Mouse (Mus musculus) cerebellum, adult 2 months (tissue): Measurements from ENCODE around the gene Ly75.

ENCODE experiments used
- CTCF ChIP-seq: fragments of 200-500 bp; IDR thresholded peaks from 2 replicates; pipeline ENCODE4 v1.5.1; 2011; ENCODE audit warnings: low read depth, mild to moderate bottlenecking, control low read depth, low read length, moderate library complexity, borderline replicate concordance; ENCODE audit not compliant: insufficient read depth
- POLR2A ChIP-seq: fragments of 200-500 bp; IDR thresholded peaks from 2 replicates; pipeline ENCODE4 v1.6.1; 2011; ENCODE audit warnings: low read length, control low read depth, borderline replicate concordance; ENCODE audit not compliant: insufficient read depth

DNA sequence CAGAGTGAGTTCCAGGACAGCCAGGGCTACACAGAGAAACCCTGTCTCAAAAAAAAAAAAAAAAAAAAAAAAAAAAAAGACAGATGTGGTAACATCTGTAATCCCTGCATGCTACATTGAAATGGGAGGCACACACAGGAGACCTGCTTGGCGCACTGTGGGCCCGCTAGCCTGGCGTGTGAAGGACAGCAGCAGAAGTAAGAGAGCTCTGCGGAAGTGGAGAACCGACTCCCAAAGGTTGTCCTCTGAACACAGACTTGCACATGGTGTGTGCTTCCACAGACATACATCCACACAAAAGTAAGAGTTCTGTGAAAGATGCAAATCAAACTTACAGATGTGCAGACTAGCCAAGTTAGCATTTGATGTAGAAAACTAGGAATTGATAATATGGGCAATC is 123.9 kb downstream of the Ly75 start:
- TF ChIP-seq CTCF, result no peak
- TF ChIP-seq POLR2A, result no peak
